Mouse (Mus musculus) ES-E14 (cell line): Measurements from ENCODE around the gene Bach1.
"Not testable (repeated sequence)": the region's sequence is repeated elsewhere in the genome, so short reads cannot be mapped to it uniquely, and the experiment has no call there.

Source experiments
- CHD2 ChIP-seq: IDR thresholded peaks from 2 replicates; pipeline ENCODE4 v1.6.1; 2014; ENCODE audit warnings: mild to moderate bottlenecking, low read depth, low read length, inconsistent platforms
- HCFC1 ChIP-seq: IDR thresholded peaks from 2 replicates; pipeline ENCODE4 v1.6.1; 2012; ENCODE audit warnings: low read length, inconsistent platforms, borderline replicate concordance; ENCODE audit not compliant: insufficient read depth
- ZNF384 ChIP-seq: IDR thresholded peaks from 2 replicates; pipeline ENCODE4 v1.6.1; 2012; ENCODE audit warnings: low read depth, low read length, inconsistent platforms

- TF ChIP-seq ZNF384, CHD2, HCFC1: not testable (repeated sequence)
Measured at GRCm38 (mm10) chr16:87688328-87688727, 10.4 kb upstream of the Bach1 start.
